12 mouse cellular contexts compared by ENCODE assay signal in the genomic region with DNA sequence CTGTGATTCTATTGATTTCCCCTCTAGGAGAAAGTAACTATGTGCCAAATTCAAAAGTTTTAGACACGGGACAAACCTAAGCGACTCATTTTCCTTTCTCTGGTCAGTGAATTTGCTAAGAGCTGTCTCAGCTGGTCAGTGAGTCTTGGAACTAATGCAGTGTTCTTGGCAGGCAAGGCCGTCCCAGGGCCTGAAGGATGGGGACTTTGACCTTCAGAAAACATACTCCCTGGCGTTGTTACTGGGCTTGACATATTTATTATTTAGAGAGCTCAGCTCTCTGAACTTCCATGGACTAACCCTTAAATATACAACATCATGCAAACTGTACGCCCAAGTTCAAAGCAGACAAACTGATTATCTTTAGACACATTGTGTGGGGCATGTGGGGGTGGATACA.
DNase-seq lines count a peak whose midpoint lies in the region; ATAC-seq and TF ChIP-seq lines count a peak whose summit lies in the region.
"Had no signal": no experiment of that assay in that cellular context is flagged by ENCODE, and none has a peak within 500 bp of the region (broad histone marks: within the 10 kb centered on the region; RNA-seq: fewer than 3 reads in every experiment).

No protein-coding gene starts in this region.

- no peak for TF ChIP-seq CTCF in left cerebral cortex, adult 2 months (IDR thresholded peaks at IDR 0.05)
- TF ChIP-seq CTCF in gastrocnemius, adult 2 months (IDR thresholded peaks at IDR 0.05) = no peak
- no peak for TF ChIP-seq CTCF in midbrain, postnatal 0 days (IDR thresholded peaks at IDR 0.05)

- intact Hi-C loops in left cerebral cortex, adult 2 months (cut with DNase I) = no loop called here
- intact Hi-C loops in left cerebral cortex, postnatal 25 days (cut with DNase I) = no loop called here
- intact Hi-C loops in gastrocnemius, adult 2 months (cut with DNase I) = no loop called here

- 78% methylated on average over 5 of the region's 5 CpGs for WGBS in midbrain, postnatal 0 days

- H3K27me3 ChIP-seq in midbrain, postnatal 0 days (ENCODE audit: insufficient read depth, low read length) = no peaks in the 10 kb centered on the region
- H3K27me3 ChIP-seq: embryonic facial prominence, embryonic 13.5 days; liver, embryonic 13.5 days had no signal

- no peak overlapping the region for H3K9ac ChIP-seq in midbrain, postnatal 0 days (replicated peaks; ENCODE audit: low read length, poor library complexity, severe bottlenecking)
- H3K9ac ChIP-seq: embryonic facial prominence, embryonic 13.5 days; liver, embryonic 13.5 days had no signal

- no peaks in the 10 kb centered on the region for H3K9me3 ChIP-seq in midbrain, postnatal 0 days (ENCODE audit: low read length)
- H3K9me3 ChIP-seq: embryonic facial prominence, embryonic 13.5 days; liver, embryonic 13.5 days had no signal

- H3K36me3 ChIP-seq in midbrain, postnatal 0 days (ENCODE audit: insufficient read depth, low read length) = no peaks in the 10 kb centered on the region
- H3K36me3 ChIP-seq: embryonic facial prominence, embryonic 13.5 days; liver, embryonic 13.5 days had no signal

- H3K4me2 ChIP-seq in midbrain, postnatal 0 days (ENCODE audit: low read depth, low read length, poor library complexity, severe bottlenecking) = no peak overlapping the region
- H3K4me2 ChIP-seq: embryonic facial prominence, embryonic 13.5 days; liver, embryonic 13.5 days had no signal

- no peaks in the 10 kb centered on the region for H3K4me1 ChIP-seq in midbrain, postnatal 0 days (ENCODE audit: insufficient read depth, low read length)
- H3K4me1 ChIP-seq: embryonic facial prominence, embryonic 13.5 days had no signal

- H3K4me3 ChIP-seq in left cerebral cortex, adult 2 months = no peak overlapping the region
- no peak overlapping the region for H3K4me3 ChIP-seq in gastrocnemius, adult 2 months
- H3K4me3 ChIP-seq in midbrain, postnatal 0 days (ENCODE audit: low read depth, low read length) = no peak overlapping the region
- H3K4me3 ChIP-seq: embryonic facial prominence, embryonic 13.5 days; liver, embryonic 13.5 days had no signal

- H3K27ac ChIP-seq in left cerebral cortex, adult 2 months = peak overlapping the region; percentile 12
- H3K27ac ChIP-seq in gastrocnemius, adult 2 months = peak overlapping the region; percentile 62
- H3K27ac ChIP-seq in midbrain, postnatal 0 days (ENCODE audit: low read depth, low read length) = no peak overlapping the region
- H3K27ac ChIP-seq: embryonic facial prominence, embryonic 13.5 days; liver, embryonic 13.5 days had no signal

- ATAC-seq in midbrain, postnatal 0 days (ENCODE audit: low FRiP score) = no peak
- ATAC-seq in erythroid progenitor cell, adult 5-6 weeks (replicated peaks; ENCODE audit: low FRiP score, poor library complexity, severe bottlenecking) = no peak

- no peak for DNase-seq in left cerebral cortex, adult 2 months (ENCODE audit: extremely low spot score in 1 of 2, low spot score in 2 of 2)
- DNase-seq in left cerebral cortex, postnatal 25 days (ENCODE audit: low spot score in 2 of 2) = no peak
- DNase-seq in gastrocnemius, adult 2 months = peak; percentile 52
- DNase-seq in kidney, adult 9 months = peak; percentile 77
- DNase-seq in lung, postnatal 4 days = peak; percentile 17 to 55
- no peak for DNase-seq in embryo, embryonic 9.5 days (ENCODE audit: extremely low spot score)
- DNase-seq in midbrain, postnatal 0 days (ENCODE audit: low spot score) = no peak
- DNase-seq: cerebellum, adult 11-12 months; liver, embryonic 13.5 days; retina, postnatal 1 day had no signal

Comparison
In these comparisons a context has a peak if more than half of its experiments do, and no peak if none do; other contexts are left out.
1. DNase-seq: peak in gastrocnemius, adult 2 months (single experiment), kidney, adult 9 months (single experiment) and lung, postnatal 4 days (2 of 2); none in left cerebral cortex, adult 2 months (0 of 2), left cerebral cortex, postnatal 25 days (0 of 2), embryo, embryonic 9.5 days (single experiment) and midbrain, postnatal 0 days (single experiment).